Mouse (Mus musculus): ENCODE measurements around the gene Acpp. TPM values are rescaled to one million over a fixed set of nuclear protein-coding genes. Genes with fewer than 3 reads are reported as not detected.

The Acpp gene
- polyA plus RNA-seq, 2 experiments, result 0.17 to 0.20 TPM

- H3K4me2 ChIP-seq (ENCODE audit: low read depth), result no peak overlapping the region
- WGBS (ENCODE audit: insufficient replicate concordance), result 46% methylated on average over 5 of the region's 5 CpGs
- H3K4me1 ChIP-seq (replicated peaks; ENCODE audit: control insufficient read depth in 2 of 2, insufficient read depth in 2 of 2, low read length in 1 of 2), result no peaks in the 10 kb centered on the region
- H3K9ac ChIP-seq (replicated peaks), result no peak overlapping the region
- no peak for TF ChIP-seq EP300 (IDR thresholded peaks at IDR 0.05; ENCODE audit: low read depth)
- TF ChIP-seq CTCF (IDR thresholded peaks at IDR 0.05; ENCODE audit: low read depth), result no peak
- no peak for DNase-seq (ENCODE audit: low read depth in 3 of 3, low spot score in 3 of 3)
- H3K27ac ChIP-seq, result no peak overlapping the region
- no peaks in the 10 kb centered on the region for H3K27me3 ChIP-seq (ENCODE audit: control insufficient read depth, insufficient read depth, low read length)
- H3K4me3 ChIP-seq (ENCODE audit: insufficient read depth in 1 of 2, low read depth in 2 of 2, low read length in 2 of 2), result no peak overlapping the region
- no peaks in the 10 kb centered on the region for H3K36me3 ChIP-seq (replicated peaks; ENCODE audit: control insufficient read depth, insufficient read depth, low read depth)
- H3K9me3 ChIP-seq (ENCODE audit: control insufficient read depth, low read length), result no peaks in the 10 kb centered on the region
- no peak for ATAC-seq (ENCODE audit: insufficient read depth)
These were observed 6.6 kb upstream of the Acpp start for GRCm38 (mm10) chr9:104344136-104344535.

- no peaks in the 10 kb centered on the region for H3K27me3 ChIP-seq (ENCODE audit: control insufficient read depth, insufficient read depth, low read length)
- no peak for DNase-seq (ENCODE audit: low read depth in 3 of 3, low spot score in 3 of 3)
- TF ChIP-seq CTCF (IDR thresholded peaks at IDR 0.05; ENCODE audit: low read depth), result no peak
- no peak for TF ChIP-seq EP300 (IDR thresholded peaks at IDR 0.05; ENCODE audit: low read depth)
- no peak overlapping the region for H3K9ac ChIP-seq (replicated peaks)
- no peaks in the 10 kb centered on the region for H3K36me3 ChIP-seq (replicated peaks; ENCODE audit: control insufficient read depth, insufficient read depth, low read depth)
- ATAC-seq (ENCODE audit: insufficient read depth), result no peak
- H3K4me3 ChIP-seq (ENCODE audit: insufficient read depth in 1 of 2, low read depth in 2 of 2, low read length in 2 of 2), result no peak overlapping the region
- WGBS (ENCODE audit: insufficient replicate concordance), result 61% methylated on average over 5 of the region's 5 CpGs
- H3K9me3 ChIP-seq (ENCODE audit: control insufficient read depth, low read length), result no peaks in the 10 kb centered on the region
- no peaks in the 10 kb centered on the region for H3K4me1 ChIP-seq (replicated peaks; ENCODE audit: control insufficient read depth in 2 of 2, insufficient read depth in 2 of 2, low read length in 1 of 2)
- no peak overlapping the region for H3K27ac ChIP-seq
- no peak overlapping the region for H3K4me2 ChIP-seq (ENCODE audit: low read depth)
These were observed 1.9 kb upstream of the Acpp start for GRCm38 (mm10) chr9:104339483-104339882.

GRCm38 (mm10) chr9:104338489-104339427 is 1.2 kb upstream of the Acpp start:
- WGBS (ENCODE audit: insufficient replicate concordance), result 49% methylated on average over 18 of the region's 18 CpGs
- H3K9me3 ChIP-seq (ENCODE audit: control insufficient read depth, low read length), result no peaks in the 10 kb centered on the region
- TF ChIP-seq CTCF (IDR thresholded peaks at IDR 0.05; ENCODE audit: low read depth) (no peak), EP300 (IDR thresholded peaks at IDR 0.05; ENCODE audit: low read depth) (no peak)
- H3K9ac ChIP-seq (replicated peaks), result no peak overlapping the region
- H3K36me3 ChIP-seq (replicated peaks; ENCODE audit: control insufficient read depth, insufficient read depth, low read depth), result no peaks in the 10 kb centered on the region
- H3K4me1 ChIP-seq (replicated peaks; ENCODE audit: control insufficient read depth in 2 of 2, insufficient read depth in 2 of 2, low read length in 1 of 2), result no peaks in the 10 kb centered on the region
- DNase-seq (ENCODE audit: low read depth in 3 of 3, low spot score in 3 of 3), result peak in 1 of 3 experiments; percentile 14
- no peak overlapping the region for H3K27ac ChIP-seq
- no peak overlapping the region for H3K4me3 ChIP-seq (ENCODE audit: insufficient read depth in 1 of 2, low read depth in 2 of 2, low read length in 2 of 2)
- ATAC-seq (ENCODE audit: insufficient read depth), result no peak
- no peaks in the 10 kb centered on the region for H3K27me3 ChIP-seq (ENCODE audit: control insufficient read depth, insufficient read depth, low read length)
- no peak overlapping the region for H3K4me2 ChIP-seq (ENCODE audit: low read depth)

- Histone ChIP-seq H3K27ac (no peak overlapping the region), H3K4me1 (replicated peaks; ENCODE audit: control insufficient read depth in 2 of 2, insufficient read depth in 2 of 2, low read length in 1 of 2) (no peaks in the 10 kb centered on the region), H3K9me3 (ENCODE audit: control insufficient read depth, low read length) (no peaks in the 10 kb centered on the region), H3K36me3 (replicated peaks; ENCODE audit: control insufficient read depth, insufficient read depth, low read depth) (no peaks in the 10 kb centered on the region), H3K9ac (replicated peaks) (no peak overlapping the region), H3K4me3 (ENCODE audit: insufficient read depth in 1 of 2, low read depth in 2 of 2, low read length in 2 of 2) (no peak overlapping the region), H3K27me3 (ENCODE audit: control insufficient read depth, insufficient read depth, low read length) (no peaks in the 10 kb centered on the region), H3K4me2 (ENCODE audit: low read depth) (no peak overlapping the region)
- ATAC-seq (ENCODE audit: insufficient read depth) (no peak), DNase-seq (ENCODE audit: low read depth in 3 of 3, low spot score in 3 of 3) (no peak)
- no peak for TF ChIP-seq CTCF (IDR thresholded peaks at IDR 0.05; ENCODE audit: low read depth)
- no peak for TF ChIP-seq EP300 (IDR thresholded peaks at IDR 0.05; ENCODE audit: low read depth)
- WGBS (ENCODE audit: insufficient replicate concordance), result 46% methylated on average over 5 of the region's 5 CpGs
These were observed 6.2 kb downstream of the Acpp start for GRCm38 (mm10) chr9:104331301-104331700.

GRCm38 (mm10) chr9:104328655-104329054 is 8.9 kb downstream of the Acpp start:
- Histone ChIP-seq H3K27me3 (ENCODE audit: control insufficient read depth, insufficient read depth, low read length) (no peaks in the 10 kb centered on the region), H3K36me3 (replicated peaks; ENCODE audit: control insufficient read depth, insufficient read depth, low read depth) (no peaks in the 10 kb centered on the region), H3K9me3 (ENCODE audit: control insufficient read depth, low read length) (no peaks in the 10 kb centered on the region), H3K4me2 (ENCODE audit: low read depth) (no peak overlapping the region), H3K9ac (replicated peaks) (no peak overlapping the region), H3K4me3 (ENCODE audit: insufficient read depth in 1 of 2, low read depth in 2 of 2, low read length in 2 of 2) (no peak overlapping the region), H3K27ac (no peak overlapping the region), H3K4me1 (replicated peaks; ENCODE audit: control insufficient read depth in 2 of 2, insufficient read depth in 2 of 2, low read length in 1 of 2) (no peaks in the 10 kb centered on the region)
- 59% methylated on average over 4 of the region's 4 CpGs for WGBS (ENCODE audit: insufficient replicate concordance)
- DNase-seq (ENCODE audit: low read depth in 3 of 3, low spot score in 3 of 3) (no peak), ATAC-seq (ENCODE audit: insufficient read depth) (no peak)
- TF ChIP-seq EP300 (IDR thresholded peaks at IDR 0.05; ENCODE audit: low read depth) (no peak), CTCF (IDR thresholded peaks at IDR 0.05; ENCODE audit: low read depth) (no peak)

Data from liver, embryonic 14.5 days (tissue).